Mouse (Mus musculus) stomach, embryonic 14.5 days (tissue): ENCODE data around the gene Rps12-ps3. TPM values are rescaled to one million over a fixed set of nuclear protein-coding genes. Genes with fewer than 3 reads are reported as not detected.

Experiments
- polyA plus RNA-seq: library from polyadenylated mRNA; unstranded; fragments of >200 nt; fragmentation: Nextera tagmentation; extraction: Ambion mirVana; gene quantifications from 2 replicates; pipeline ENCODE4 v1.2.1, GENCODE M21; 2014

The Rps12-ps3 gene
- polyA plus RNA-seq, 1 experiment from 2014 or later, result 53.3 TPM

Other genes starting within 250 kb of the Rps12-ps3 start
- 9.9 and 11.8 TPM in 2 replicates for gene Shtn1, start 246.2 kb upstream of the Rps12-ps3 start, polyA plus RNA-seq
- not detected in 2 replicates for gene Vax1, start 152.2 kb upstream of the Rps12-ps3 start, polyA plus RNA-seq
- 0.10 TPM in 1 of 2 replicates, not detected in the other for gene Kcnk18, start 103.1 kb upstream of the Rps12-ps3 start, polyA plus RNA-seq
- gene Slc18a2, start 61.4 kb upstream of the Rps12-ps3 start, polyA plus RNA-seq, result 15.2 and 16.0 TPM in 2 replicates
- 16.7 and 20.3 TPM in 2 replicates for gene Pdzd8, start 23.5 kb downstream of the Rps12-ps3 start, polyA plus RNA-seq
- 0.22 and 0.30 TPM in 2 replicates for gene Emx2, start 136.1 kb downstream of the Rps12-ps3 start, polyA plus RNA-seq